Mouse (Mus musculus): ENCODE results near the gene Cntn2.

The Cntn2 gene

GRCm38 (mm10) chr1:132542762-132543306 is at the start of gene Cntn2:
Cntn2 (minus strand) TSS chr1:132543256.
- in situ Hi-C loops (cut with MboI; ENCODE audit: unreplicated experiment in 2 of 2), result loop anchor here in 1 of 2 experiments (25.0 kb wide), 1 partner anchor 419 kb away; no protein-coding TSS in a partner anchor

GRCm38 (mm10) chr1:132592145-132592544 is 49.1 kb upstream of the Cntn2 start:
- in situ Hi-C loops (cut with MboI; ENCODE audit: unreplicated experiment in 2 of 2), result loop anchor here (5.0 kb wide), 4 partner anchors 65 to 285 kb away; no protein-coding TSS in a partner anchor

- in situ Hi-C loops (cut with MboI; ENCODE audit: unreplicated experiment in 2 of 2), result loop anchor here (5.0 kb wide), 4 partner anchors 64 to 284 kb away; no protein-coding TSS in a partner anchor
These were observed 48.4 kb upstream of the Cntn2 start for GRCm38 (mm10) chr1:132591399-132591930.

- in situ Hi-C loops (cut with MboI; ENCODE audit: unreplicated experiment in 2 of 2), result no loop called here
These were observed 43.7 kb upstream of the Cntn2 start for GRCm38 (mm10) chr1:132586679-132587201.

- in situ Hi-C loops (cut with MboI; ENCODE audit: unreplicated experiment in 2 of 2), result no loop called here
These were observed 42.3 kb upstream of the Cntn2 start for GRCm38 (mm10) chr1:132585376-132585775.

- in situ Hi-C loops (cut with MboI; ENCODE audit: unreplicated experiment in 2 of 2), result no loop called here
These were observed 40.0 kb upstream of the Cntn2 start for GRCm38 (mm10) chr1:132582998-132583604.

GRCm38 (mm10) chr1:132581845-132582839 is 39.1 kb upstream of the Cntn2 start:
- in situ Hi-C loops (cut with MboI; ENCODE audit: unreplicated experiment in 2 of 2), result no loop called here

- in situ Hi-C loops (cut with MboI; ENCODE audit: unreplicated experiment in 2 of 2), result no loop called here
These were observed 37.0 kb upstream of the Cntn2 start for GRCm38 (mm10) chr1:132580063-132580462.

GRCm38 (mm10) chr1:132576845-132577244 is 33.8 kb upstream of the Cntn2 start:
- in situ Hi-C loops (cut with MboI; ENCODE audit: unreplicated experiment in 2 of 2), result no loop called here

GRCm38 (mm10) chr1:132572851-132573250 is 29.8 kb upstream of the Cntn2 start:
- in situ Hi-C loops (cut with MboI; ENCODE audit: unreplicated experiment in 2 of 2), result no loop called here

- in situ Hi-C loops (cut with MboI; ENCODE audit: unreplicated experiment in 2 of 2), result no loop called here
These were observed 28.6 kb upstream of the Cntn2 start for GRCm38 (mm10) chr1:132571613-132572012.

GRCm38 (mm10) chr1:132570906-132571305 is 27.9 kb upstream of the Cntn2 start:
- in situ Hi-C loops (cut with MboI; ENCODE audit: unreplicated experiment in 2 of 2), result no loop called here

GRCm38 (mm10) chr1:132570068-132570780 is 27.2 kb upstream of the Cntn2 start:
- in situ Hi-C loops (cut with MboI; ENCODE audit: unreplicated experiment in 2 of 2), result no loop called here

- in situ Hi-C loops (cut with MboI; ENCODE audit: unreplicated experiment in 2 of 2), result no loop called here
These were observed 26.5 kb upstream of the Cntn2 start for GRCm38 (mm10) chr1:132569516-132569915.

- in situ Hi-C loops (cut with MboI; ENCODE audit: unreplicated experiment in 2 of 2), result no loop called here
These were observed 24.5 kb upstream of the Cntn2 start for GRCm38 (mm10) chr1:132567336-132568125.

- in situ Hi-C loops (cut with MboI; ENCODE audit: unreplicated experiment in 2 of 2), result no loop called here
These were observed 22.7 kb upstream of the Cntn2 start for GRCm38 (mm10) chr1:132565766-132566165.

GRCm38 (mm10) chr1:132564946-132565345 is 21.9 kb upstream of the Cntn2 start:
- in situ Hi-C loops (cut with MboI; ENCODE audit: unreplicated experiment in 2 of 2), result no loop called here

GRCm38 (mm10) chr1:132562337-132562795 is 19.3 kb upstream of the Cntn2 start:
- in situ Hi-C loops (cut with MboI; ENCODE audit: unreplicated experiment in 2 of 2), result no loop called here
